Mouse (Mus musculus) hindbrain, embryonic 14.5 days (tissue): ENCODE data around the gene Gm4707. TPM values are rescaled to one million over a fixed set of nuclear protein-coding genes. Genes with fewer than 3 reads are reported as not detected.

Experiments used
- polyA plus RNA-seq: library from polyadenylated mRNA; unstranded; fragments of >200 nt; fragmentation: Nextera tagmentation; extraction: Ambion mirVana; gene quantifications from 2 replicates; pipeline ENCODE4 v1.2.1, GENCODE M21; 2014

The Gm4707 gene
- polyA plus RNA-seq, 1 experiment from 2014 or later = 1.9 TPM

Other genes starting within 250 kb of the Gm4707 start
- gene Emilin2, start 147.9 kb downstream of the Gm4707 start, polyA plus RNA-seq = 2.3 and 2.5 TPM in 2 replicates
- 60.3 and 64.3 TPM in 2 replicates for gene Smchd1, start 15.4 kb upstream of the Gm4707 start, polyA plus RNA-seq
- gene Ndc80, start 66.9 kb upstream of the Gm4707 start, polyA plus RNA-seq = 5.8 and 7.6 TPM in 2 replicates
- 1.6 and 1.7 TPM in 2 replicates for gene Spdya, start 92.1 kb upstream of the Gm4707 start, polyA plus RNA-seq
- gene Wdr43, start 156.0 kb upstream of the Gm4707 start, polyA plus RNA-seq = 50.3 and 50.9 TPM in 2 replicates
- gene Togaram2, start 213.3 kb upstream of the Gm4707 start, polyA plus RNA-seq = 1.0 TPM in 2 replicates